Mouse (Mus musculus): ENCODE measurements at regions not wholly inside any gene's neighbourhood (a gene's known extent, or its start where the extent isn't known, plus 50 kb on each side); places are given as distances from the start of the nearest gene placed in this dataset.
A peak's percentile ranks its signal among the peaks of the same experiment; 100 is the strongest.

GRCm38 (mm10) chr11:51911481-51911880, 54.0 kb upstream of the Jade2 start:
- TF ChIP-seq CTCF (IDR thresholded peaks at IDR 0.05; ENCODE audit: low read depth): no peak
- no peak for TF ChIP-seq EP300 (IDR thresholded peaks at IDR 0.05; ENCODE audit: low read depth)
- Histone ChIP-seq H3K9ac (replicated peaks) (no peak overlapping the region), H3K27me3 (ENCODE audit: control insufficient read depth, insufficient read depth, low read length) (no peaks in the 10 kb centered on the region), H3K4me3 (ENCODE audit: insufficient read depth in 1 of 2, low read depth in 2 of 2, low read length in 2 of 2) (no peak overlapping the region), H3K36me3 (replicated peaks; ENCODE audit: control insufficient read depth, insufficient read depth, low read depth) (no peaks in the 10 kb centered on the region), H3K9me3 (ENCODE audit: control insufficient read depth, low read length) (no peaks in the 10 kb centered on the region), H3K4me1 (replicated peaks; ENCODE audit: control insufficient read depth in 2 of 2, insufficient read depth in 2 of 2, low read length in 1 of 2) (peaks cover 2 to 3% of the 10 kb centered on the region in 2 experiments; a peak in 2 of 4 replicates), H3K27ac (no peak overlapping the region), H3K4me2 (ENCODE audit: low read depth) (no peak overlapping the region)
- peak in 1 of 3 experiments; percentile 29 for DNase-seq (ENCODE audit: low read depth in 3 of 3, low spot score in 3 of 3)
- 16% methylated on average over 3 of the region's 3 CpGs for WGBS (ENCODE audit: insufficient replicate concordance)
- no peak for ATAC-seq (ENCODE audit: insufficient read depth)

GRCm38 (mm10) chr11:51915656-51916032, 51.8 kb upstream of the Cdkn2aipnl start:
- Histone ChIP-seq H3K4me3 (ENCODE audit: insufficient read depth in 1 of 2, low read depth in 2 of 2, low read length in 2 of 2) (peak overlapping the region in 1 of 2 experiments; percentile 23; a peak in 1 of 4 replicates), H3K27ac (no peak overlapping the region), H3K9ac (replicated peaks) (no peak overlapping the region), H3K9me3 (ENCODE audit: control insufficient read depth, low read length) (no peaks in the 10 kb centered on the region), H3K27me3 (ENCODE audit: control insufficient read depth, insufficient read depth, low read length) (no peaks in the 10 kb centered on the region), H3K4me2 (ENCODE audit: low read depth) (peak overlapping the region; percentile 53), H3K4me1 (replicated peaks; ENCODE audit: control insufficient read depth in 2 of 2, insufficient read depth in 2 of 2, low read length in 1 of 2) (peaks cover 2 to 4% of the 10 kb centered on the region in 2 experiments; a peak in 2 of 4 replicates), H3K36me3 (replicated peaks; ENCODE audit: control insufficient read depth, insufficient read depth, low read depth) (no peaks in the 10 kb centered on the region)
- TF ChIP-seq CTCF (IDR thresholded peaks at IDR 0.05; ENCODE audit: low read depth) (no peak), EP300 (IDR thresholded peaks at IDR 0.05; ENCODE audit: low read depth) (no peak)
- ATAC-seq (ENCODE audit: insufficient read depth) (peak; percentile 19; the same call in 1 of the 2 replicates), DNase-seq (ENCODE audit: low read depth in 3 of 3, low spot score in 3 of 3) (no peak)
- WGBS (ENCODE audit: insufficient replicate concordance): 24% methylated on average over 8 of the region's 8 CpGs

GRCm38 (mm10) chr11:51916033-51916929, 51.2 kb upstream of the Cdkn2aipnl start:
- H3K9ac ChIP-seq (replicated peaks): no peak overlapping the region
- H3K27me3 ChIP-seq (ENCODE audit: control insufficient read depth, insufficient read depth, low read length): no peaks in the 10 kb centered on the region
- no peaks in the 10 kb centered on the region for H3K9me3 ChIP-seq (ENCODE audit: control insufficient read depth, low read length)
- H3K4me1 ChIP-seq (replicated peaks; ENCODE audit: control insufficient read depth in 2 of 2, insufficient read depth in 2 of 2, low read length in 1 of 2): peaks cover 2 to 4% of the 10 kb centered on the region in 2 experiments; a peak in 2 of 4 replicates
- H3K4me2 ChIP-seq (ENCODE audit: low read depth): peak overlapping the region; percentile 53
- no peak for TF ChIP-seq EP300 (IDR thresholded peaks at IDR 0.05; ENCODE audit: low read depth)
- no peak for TF ChIP-seq CTCF (IDR thresholded peaks at IDR 0.05; ENCODE audit: low read depth)
- H3K27ac ChIP-seq: no peak overlapping the region
- DNase-seq (ENCODE audit: low read depth in 3 of 3, low spot score in 3 of 3) (no peak), ATAC-seq (ENCODE audit: insufficient read depth) (peak; percentile 68)
- H3K36me3 ChIP-seq (replicated peaks; ENCODE audit: control insufficient read depth, insufficient read depth, low read depth): no peaks in the 10 kb centered on the region
- 3% methylated on average over 29 of the region's 29 CpGs for WGBS (ENCODE audit: insufficient replicate concordance)
- peak overlapping the region; percentile 23 to 32 for H3K4me3 ChIP-seq (ENCODE audit: insufficient read depth in 1 of 2, low read depth in 2 of 2, low read length in 2 of 2)

Measured in liver, embryonic 14.5 days (tissue).